In the genomic region with DNA sequence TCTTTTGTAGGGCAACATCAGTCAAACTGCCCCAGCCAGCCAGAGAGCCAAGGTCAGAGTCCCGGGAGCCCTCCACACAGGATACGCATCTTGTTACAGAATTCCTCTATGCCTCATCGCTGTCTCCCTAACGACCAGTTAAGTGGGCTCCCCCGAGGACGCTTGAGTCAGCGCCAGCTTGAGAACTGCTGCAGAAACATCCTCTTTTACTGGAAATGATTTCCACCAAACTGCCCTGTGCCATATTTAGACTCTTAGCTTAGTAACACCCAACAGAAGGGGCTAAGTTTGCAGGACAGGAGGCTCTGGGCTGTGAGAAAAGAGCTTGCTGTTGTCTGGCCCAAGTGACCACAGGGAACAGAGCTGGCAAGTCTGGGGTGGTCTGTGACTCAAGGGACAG, we compare ENCODE assay signal across 8 mouse cellular contexts.
DNase-seq lines count a peak whose midpoint lies in the region; ATAC-seq and TF ChIP-seq lines count a peak whose summit lies in the region.

No protein-coding gene starts in this region.

- ATAC-seq in liver, embryonic 12.5 days, result no peak

- no peak overlapping the region for H3K27ac ChIP-seq in liver, embryonic 12.5 days

- no peaks in the 10 kb centered on the region for H3K79me2 ChIP-seq in myocyte (ENCODE audit: control insufficient read depth, insufficient read depth)

- H3K4me3 ChIP-seq in myocyte, result no peak overlapping the region
- no peak overlapping the region for H3K4me3 ChIP-seq in liver, embryonic 12.5 days

- no peaks in the 10 kb centered on the region for H3K36me3 ChIP-seq in myocyte (ENCODE audit: control insufficient read depth, insufficient read depth)
- no peaks in the 10 kb centered on the region for H3K36me3 ChIP-seq in liver, embryonic 12.5 days

- 20% methylated on average over 7 of the region's 7 CpGs for WGBS in liver, embryonic 12.5 days (ENCODE audit: insufficient replicate concordance)

- H3K9ac ChIP-seq in liver, embryonic 12.5 days, result no peak overlapping the region

- no peak overlapping the region for H3ac ChIP-seq in myocyte (ENCODE audit: control insufficient read depth, insufficient read length)

- peak; percentile 24 to 53 for DNase-seq in adrenal gland, adult (ENCODE audit: inconsistent age in 2 of 2, low spot score in 1 of 2)
- no peak for DNase-seq in adrenal gland, adult 18-20 months (ENCODE audit: low spot score in 2 of 2)
- peak; percentile 44 for DNase-seq in lung, postnatal 10 days
- no peak for DNase-seq in lung, postnatal 36 days
- DNase-seq in frontal cortex, postnatal 36 days (ENCODE audit: low spot score in 2 of 2), result peak; percentile 39 to 45
- no peak for DNase-seq in kidney, adult 9 months

- H3K4me1 ChIP-seq in liver, embryonic 12.5 days, result no peaks in the 10 kb centered on the region

- TF ChIP-seq POLR2A in myocyte (IDR thresholded peaks at IDR 0.05; ENCODE audit: insufficient read length, low read depth), result no peak

- H3K4me2 ChIP-seq in myocyte (ENCODE audit: low read depth), result peak overlapping the region; percentile 68
- no peak overlapping the region for H3K4me2 ChIP-seq in liver, embryonic 12.5 days

- H3K27me3 ChIP-seq in myocyte (ENCODE audit: control insufficient read depth, insufficient read depth, insufficient read length), result no peaks in the 10 kb centered on the region
- peaks cover 6% of the 10 kb centered on the region; the same call in 1 of the 2 replicates for H3K27me3 ChIP-seq in liver, embryonic 12.5 days (replicated peaks)

- H3K9me3 ChIP-seq in liver, embryonic 12.5 days (replicated peaks), result no peaks in the 10 kb centered on the region

TF ChIP-seq in myocyte, 11 proteins besides CTCF, POLR2A, EP300 and RAD21:
- TF ChIP-seq USF1 (IDR thresholded peaks at IDR 0.05; ENCODE audit: low read depth) (no peak), MYOG (IDR thresholded peaks at IDR 0.05; ENCODE audit: control insufficient read depth in 1 of 3, insufficient read depth in 1 of 3, insufficient read length in 2 of 3, low read depth in 2 of 3) (no peak), SRF (IDR thresholded peaks at IDR 0.05; ENCODE audit: control insufficient read depth, insufficient read length, low read depth) (no peak), E2F4 (IDR thresholded peaks at IDR 0.05; ENCODE audit: insufficient read depth) (no peak)

Comparison
In these comparisons a context has a peak if more than half of its experiments do, and no peak if none do; other contexts are left out.
1. DNase-seq: peak in adrenal gland, adult (2 of 2), lung, postnatal 10 days (single experiment) and frontal cortex, postnatal 36 days (2 of 2); none in adrenal gland, adult 18-20 months (0 of 2), lung, postnatal 36 days (single experiment) and kidney, adult 9 months (single experiment).